Mouse (Mus musculus) C2C12 (cell line): ENCODE data around the gene Zscan22.

Experiments
- CTCF ChIP-seq: IDR thresholded peaks from one replicate; pipeline ENCODE4 v1.5.1; 2011; ENCODE audit not compliant: control insufficient read depth, insufficient read depth, insufficient read length
- MAX ChIP-seq: IDR thresholded peaks from one replicate; pipeline ENCODE4 v1.6.1; 2011; ENCODE audit warnings: mild to moderate bottlenecking, control low read depth
- MYOG ChIP-seq: IDR thresholded peaks from one replicate; pipeline ENCODE4 v1.6.1; 2011; ENCODE audit not compliant: control insufficient read depth, insufficient read length; ENCODE audit errors: extremely low read depth

DNA sequence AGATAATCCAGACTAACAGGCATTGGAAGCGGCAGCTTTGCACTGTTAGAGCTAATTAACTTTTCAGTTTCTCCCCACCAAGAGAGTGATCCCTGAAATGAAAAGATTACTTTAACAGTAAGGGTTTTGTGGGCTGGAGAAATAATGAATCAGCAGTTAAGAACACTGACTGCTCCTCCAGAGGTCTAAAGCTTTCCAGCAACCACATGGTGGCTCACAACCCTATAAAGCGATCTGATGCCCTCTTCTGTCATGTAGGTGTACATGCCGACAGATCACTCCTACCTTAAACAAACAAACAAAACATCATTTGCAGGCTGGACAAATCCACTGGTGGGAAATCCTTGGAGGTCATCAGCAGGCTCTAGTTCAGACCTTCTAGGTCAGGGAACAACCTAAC, 57.3 kb downstream of the Zscan22 start:
- TF ChIP-seq CTCF (no peak), MAX (no peak), MYOG (no peak)
